Mouse (Mus musculus): ENCODE measurements around the gene D10Jhu81e. TPM values are rescaled to one million over a fixed set of nuclear protein-coding genes. Genes with fewer than 3 reads are reported as not detected.

D10Jhu81e gene
- polyA plus RNA-seq, 1 experiment from 2014 or later, result 48.3 TPM

DNA sequence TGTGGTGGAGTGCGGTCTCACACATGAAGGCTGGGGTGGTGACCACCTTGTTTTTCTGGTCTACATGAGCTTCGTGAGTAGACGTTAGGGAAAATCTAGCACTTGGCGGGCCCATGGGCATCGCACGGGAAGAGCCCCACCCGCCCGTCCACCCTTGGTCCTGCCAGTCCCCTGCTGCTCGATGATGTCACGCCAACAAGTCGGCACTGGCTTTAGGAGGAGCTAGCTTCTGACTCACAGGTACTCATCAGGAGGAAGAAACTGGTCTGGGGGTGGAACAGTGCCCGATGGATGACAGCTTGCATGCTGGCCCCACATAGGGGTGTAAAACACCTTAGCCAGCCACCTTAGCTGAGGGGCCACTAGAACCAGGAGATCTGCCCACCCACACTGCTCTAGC lies 6.9 kb downstream of the D10Jhu81e start:
- Histone ChIP-seq H3K4me3 (no peak overlapping the region), H3K4me2 (no peak overlapping the region), H3K36me3 (peaks cover 69% of the 10 kb centered on the region), H3K27ac (replicated peaks) (no peak overlapping the region), H3K9ac (no peak overlapping the region), H3K27me3 (replicated peaks) (no peaks in the 10 kb centered on the region), H3K4me1 (peaks cover 9% of the 10 kb centered on the region), H3K9me3 (no peaks in the 10 kb centered on the region)
- WGBS, result 90% methylated on average over 12 of the region's 12 CpGs
- ATAC-seq (ENCODE audit: extremely low read depth, insufficient number of reproducible peaks, low FRiP score, low TSS enrichment), result no peak

DNA sequence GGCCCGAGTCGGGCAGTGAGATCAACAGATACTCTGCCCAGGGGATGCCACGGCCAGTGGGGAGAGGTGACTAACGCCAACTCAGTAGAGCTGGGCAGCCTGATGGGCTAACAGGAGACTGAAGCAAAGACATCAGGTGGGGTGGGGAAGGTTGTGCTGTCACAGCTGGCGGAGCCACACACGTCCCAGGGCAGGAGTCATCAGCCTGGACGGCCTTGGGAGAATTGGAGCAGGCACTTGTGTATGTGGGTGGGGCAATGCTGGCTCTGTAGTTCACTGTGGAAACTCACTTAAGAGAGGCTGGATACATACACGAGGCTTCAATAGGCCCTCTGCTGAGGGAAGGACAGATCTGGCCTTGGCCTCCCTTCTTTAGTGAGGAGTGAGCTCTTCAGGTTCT lies 8.5 kb downstream of the D10Jhu81e start:
- no peaks in the 10 kb centered on the region for H3K27me3 ChIP-seq (replicated peaks)
- no peak overlapping the region for H3K27ac ChIP-seq (replicated peaks)
- H3K36me3 ChIP-seq, result peaks cover 53% of the 10 kb centered on the region
- H3K4me2 ChIP-seq, result no peak overlapping the region
- no peak overlapping the region for H3K4me3 ChIP-seq
- H3K9ac ChIP-seq, result no peak overlapping the region
- WGBS, result 73% methylated on average over 8 of the region's 8 CpGs
- H3K9me3 ChIP-seq, result no peaks in the 10 kb centered on the region
- no peak for ATAC-seq (ENCODE audit: extremely low read depth, insufficient number of reproducible peaks, low FRiP score, low TSS enrichment)
- H3K4me1 ChIP-seq, result peaks cover 9% of the 10 kb centered on the region

DNA sequence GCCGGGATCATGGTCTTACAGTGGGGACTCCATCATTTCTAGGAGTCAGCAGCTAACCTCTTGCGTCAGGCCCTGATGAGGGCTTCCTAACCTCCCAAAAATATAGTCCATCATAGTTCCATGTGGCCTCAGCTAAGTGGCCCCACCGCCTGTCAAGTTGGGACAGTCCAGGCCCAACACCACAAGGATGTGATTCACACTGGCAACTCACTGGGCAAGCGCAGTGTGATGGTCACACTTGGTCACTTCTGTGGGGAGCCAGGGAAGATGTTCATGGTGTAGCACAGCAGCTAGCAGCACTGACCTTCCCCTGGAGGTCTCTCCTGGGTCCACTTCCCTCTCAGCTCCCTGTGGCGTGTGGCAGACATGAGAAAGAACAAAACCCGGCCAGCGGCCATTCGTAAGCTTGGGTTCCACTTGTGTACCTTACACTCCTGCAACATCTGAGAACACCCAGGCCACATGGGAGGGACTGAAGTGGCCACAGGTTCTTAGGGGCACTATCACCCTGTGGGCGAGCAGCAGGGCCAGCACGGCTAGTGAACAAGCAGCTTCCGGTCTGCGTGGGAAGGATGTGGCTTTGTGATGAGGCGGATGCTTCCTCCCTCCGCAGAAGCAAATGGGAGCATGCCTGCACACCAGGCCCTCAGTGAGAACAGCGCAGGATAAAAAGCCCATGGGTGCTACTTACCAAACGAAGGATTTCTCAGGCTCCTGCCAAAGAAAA lies 9.1 kb downstream of the D10Jhu81e start:
- H3K9me3 ChIP-seq, result no peaks in the 10 kb centered on the region
- no peak for ATAC-seq (ENCODE audit: extremely low read depth, insufficient number of reproducible peaks, low FRiP score, low TSS enrichment)
- no peak overlapping the region for H3K4me3 ChIP-seq
- peaks cover 47% of the 10 kb centered on the region for H3K36me3 ChIP-seq
- 78% methylated on average over 16 of the region's 16 CpGs for WGBS
- H3K9ac ChIP-seq, result no peak overlapping the region
- no peak overlapping the region for H3K27ac ChIP-seq (replicated peaks)
- H3K4me2 ChIP-seq, result no peak overlapping the region
- peaks cover 9% of the 10 kb centered on the region for H3K4me1 ChIP-seq
- H3K27me3 ChIP-seq (replicated peaks), result no peaks in the 10 kb centered on the region

DNA sequence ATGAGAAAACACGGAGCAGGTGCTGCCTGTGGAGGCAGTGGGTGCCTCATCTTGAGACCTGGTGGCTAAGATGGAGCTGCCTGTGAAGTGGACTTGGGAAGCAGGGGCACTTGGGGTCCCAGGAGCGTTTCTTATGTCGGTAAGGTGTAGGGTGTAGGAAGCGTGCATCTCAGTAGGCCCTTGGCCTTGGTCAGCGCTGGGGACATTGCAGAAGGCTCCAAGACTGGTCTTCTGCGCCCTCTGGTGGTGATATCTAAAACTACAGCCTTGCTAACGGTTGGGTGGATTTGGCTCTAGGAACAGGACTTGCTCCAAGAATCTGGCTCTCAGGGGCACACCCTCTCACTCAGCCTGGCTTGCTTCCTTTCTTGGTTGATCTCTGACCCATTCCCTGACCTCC lies 9.7 kb downstream of the D10Jhu81e start:
- Histone ChIP-seq H3K36me3 (peaks cover 41% of the 10 kb centered on the region), H3K4me2 (peak overlapping the region; percentile 65), H3K4me1 (peaks cover 9% of the 10 kb centered on the region), H3K9me3 (no peaks in the 10 kb centered on the region), H3K9ac (peak overlapping the region; percentile 17; the same call in 1 of the 2 replicates), H3K4me3 (peak overlapping the region; percentile 32), H3K27ac (replicated peaks) (no peak overlapping the region), H3K27me3 (replicated peaks) (no peaks in the 10 kb centered on the region)
- peak; percentile 47 for ATAC-seq (ENCODE audit: extremely low read depth, insufficient number of reproducible peaks, low FRiP score, low TSS enrichment)
- WGBS, result 7% methylated on average over 7 of the region's 7 CpGs

DNA sequence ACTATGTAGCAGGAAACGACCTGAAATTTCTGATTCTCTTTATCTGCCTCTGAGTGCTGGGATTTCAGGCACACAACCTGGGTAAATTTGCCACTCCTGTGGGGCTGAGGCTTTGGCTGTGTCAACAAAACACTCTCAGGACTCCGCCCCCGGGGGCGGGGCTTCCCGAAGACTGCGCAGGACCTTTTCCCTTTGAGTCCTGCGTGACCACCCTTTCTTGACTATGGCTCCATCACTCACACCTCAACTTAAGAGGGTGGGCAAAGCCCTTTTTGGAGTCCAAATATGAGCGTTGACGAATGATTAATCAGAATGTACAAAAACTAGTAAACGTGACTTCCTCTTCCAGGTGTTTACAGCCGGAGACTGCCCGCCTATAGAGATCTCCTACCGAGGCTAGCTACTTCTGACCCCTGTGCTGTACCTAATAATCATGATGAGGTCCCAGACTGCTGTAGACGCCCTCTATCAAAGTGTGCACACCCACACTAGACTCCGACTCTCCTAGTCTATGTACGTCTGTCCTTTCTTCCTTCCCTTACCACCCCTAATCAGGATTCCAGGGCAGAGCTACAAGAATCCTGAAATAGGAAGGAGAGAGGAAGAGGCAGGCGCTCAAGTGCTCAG lies 10.2 kb downstream of the D10Jhu81e start:
- Histone ChIP-seq H3K27ac (replicated peaks) (no peak overlapping the region), H3K4me2 (peak overlapping the region; percentile 65), H3K9me3 (no peaks in the 10 kb centered on the region), H3K4me1 (peaks cover 9% of the 10 kb centered on the region), H3K9ac (peak overlapping the region; percentile 17), H3K4me3 (peak overlapping the region; percentile 32), H3K27me3 (replicated peaks) (no peaks in the 10 kb centered on the region), H3K36me3 (peaks cover 36% of the 10 kb centered on the region)
- 18% methylated on average over 17 of the region's 17 CpGs for WGBS
- ATAC-seq (ENCODE audit: extremely low read depth, insufficient number of reproducible peaks, low FRiP score, low TSS enrichment), result no peak

DNA sequence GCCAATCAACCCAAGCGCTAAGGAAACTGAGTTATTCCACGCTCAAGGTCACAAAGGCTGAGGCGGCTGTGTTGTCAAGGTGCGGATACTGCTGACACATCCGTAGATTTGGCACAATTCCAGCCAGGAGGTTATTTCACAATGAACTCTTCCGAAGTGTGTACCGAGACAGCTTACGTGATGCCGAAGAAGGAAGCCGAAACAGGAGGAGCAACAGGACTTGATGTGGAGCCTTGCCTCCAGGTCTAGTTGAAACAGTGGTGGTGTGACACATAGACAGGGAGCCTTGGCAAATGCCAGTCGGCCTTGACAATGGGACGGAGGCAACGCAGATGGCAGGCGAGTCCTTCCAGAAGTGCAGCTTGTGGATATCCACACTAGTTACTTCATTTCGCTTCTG lies 11.5 kb downstream of the D10Jhu81e start:
- ATAC-seq (ENCODE audit: extremely low read depth, insufficient number of reproducible peaks, low FRiP score, low TSS enrichment), result no peak
- Histone ChIP-seq H3K9ac (no peak overlapping the region), H3K27me3 (replicated peaks) (no peaks in the 10 kb centered on the region), H3K36me3 (peaks cover 24% of the 10 kb centered on the region), H3K4me3 (no peak overlapping the region), H3K9me3 (no peaks in the 10 kb centered on the region), H3K27ac (replicated peaks) (no peak overlapping the region), H3K4me2 (no peak overlapping the region), H3K4me1 (peaks cover 9% of the 10 kb centered on the region)
- 80% methylated on average over 15 of the region's 15 CpGs for WGBS

DNA sequence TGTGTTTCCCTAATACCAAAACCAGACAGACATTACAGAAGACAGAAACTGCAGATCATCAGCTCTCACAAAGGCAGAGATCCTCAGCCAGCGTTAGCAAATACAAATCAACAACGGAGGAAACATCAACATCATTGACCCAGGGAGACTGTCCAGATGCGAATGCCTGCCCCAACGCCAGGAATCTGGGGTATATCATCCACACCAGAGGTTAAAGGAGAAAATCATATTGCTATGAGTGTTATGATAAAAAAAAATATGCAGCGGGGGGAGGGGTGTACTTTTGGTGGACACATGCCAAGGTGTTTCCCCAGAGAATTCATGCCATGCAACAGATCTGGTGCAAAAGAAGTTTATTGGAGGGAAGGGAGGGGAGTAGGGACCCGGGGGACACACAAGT lies 12.7 kb downstream of the D10Jhu81e start:
- whole genome bisulfite sequencing, result 58% methylated on average over 6 of the region's 6 CpGs
- Histone ChIP-seq H3K4me3 (no peak overlapping the region), H3K27me3 (replicated peaks) (0 out of 2 replicates have a peak, but pooled peaks cover 1% of the 10 kb centered on the region), H3K9me3 (no peaks in the 10 kb centered on the region), H3K36me3 (peaks cover 13% of the 10 kb centered on the region; the same call in 1 of the 2 replicates), H3K27ac (replicated peaks) (no peak overlapping the region), H3K9ac (no peak overlapping the region), H3K4me1 (peaks cover 9% of the 10 kb centered on the region), H3K4me2 (no peak overlapping the region)
- no peak for ATAC-seq (ENCODE audit: extremely low read depth, insufficient number of reproducible peaks, low FRiP score, low TSS enrichment)

DNA sequence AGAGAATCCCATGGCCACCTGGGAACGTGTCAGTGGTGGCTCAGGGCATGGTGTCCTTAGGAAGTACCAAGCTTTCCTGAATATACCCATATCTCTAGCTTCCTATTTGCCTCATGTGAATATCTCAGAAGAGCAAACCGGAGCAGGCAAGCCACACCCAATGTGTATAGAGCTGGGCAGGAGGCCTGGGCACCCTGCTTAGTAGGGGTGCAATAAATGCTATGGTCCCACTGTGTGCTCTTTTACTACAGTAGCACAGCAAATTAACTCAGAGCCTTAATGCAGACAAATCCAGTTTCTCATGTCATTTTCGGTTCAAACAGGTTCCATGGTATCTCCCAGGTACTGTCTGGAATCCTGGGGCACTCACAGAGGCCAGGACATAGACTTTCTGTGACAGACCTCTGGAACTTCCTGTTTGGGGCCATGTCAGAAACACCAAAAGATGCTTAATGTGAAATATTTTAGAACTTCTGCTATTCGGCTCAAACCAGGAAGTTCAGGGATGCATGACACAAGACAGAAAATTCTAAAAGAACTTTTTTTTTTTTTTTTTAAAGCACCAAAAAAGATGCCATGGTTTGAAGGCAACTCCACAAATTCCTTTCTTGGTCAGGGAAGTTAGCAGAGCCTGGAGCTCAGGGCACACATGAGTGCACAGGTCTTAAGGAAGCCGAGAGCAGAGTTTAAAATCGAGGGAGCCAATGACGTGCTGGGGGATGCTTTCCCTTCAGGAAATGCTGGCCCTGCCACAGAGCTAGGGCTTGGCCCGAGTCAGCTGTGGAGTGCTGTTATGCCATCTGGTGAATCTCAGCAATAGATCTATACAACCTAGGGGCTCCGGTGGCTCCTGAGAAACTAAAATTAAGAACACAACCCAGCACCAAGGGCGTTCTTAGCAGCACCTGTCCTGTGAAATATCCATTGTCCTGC lies 20.5 kb downstream of the D10Jhu81e start:
- Histone ChIP-seq H3K27ac (replicated peaks) (no peak overlapping the region), H3K4me3 (no peak overlapping the region), H3K9me3 (no peaks in the 10 kb centered on the region), H3K4me2 (no peak overlapping the region), H3K4me1 (peaks cover 3% of the 10 kb centered on the region; the same call in 1 of the 2 replicates), H3K9ac (no peak overlapping the region), H3K36me3 (no peaks in the 10 kb centered on the region), H3K27me3 (replicated peaks) (0 out of 2 replicates have a peak, but pooled peaks cover 12% of the 10 kb centered on the region)
- WGBS, result 60% methylated on average over 10 of the region's 10 CpGs
- ATAC-seq (ENCODE audit: extremely low read depth, insufficient number of reproducible peaks, low FRiP score, low TSS enrichment), result no peak

DNA sequence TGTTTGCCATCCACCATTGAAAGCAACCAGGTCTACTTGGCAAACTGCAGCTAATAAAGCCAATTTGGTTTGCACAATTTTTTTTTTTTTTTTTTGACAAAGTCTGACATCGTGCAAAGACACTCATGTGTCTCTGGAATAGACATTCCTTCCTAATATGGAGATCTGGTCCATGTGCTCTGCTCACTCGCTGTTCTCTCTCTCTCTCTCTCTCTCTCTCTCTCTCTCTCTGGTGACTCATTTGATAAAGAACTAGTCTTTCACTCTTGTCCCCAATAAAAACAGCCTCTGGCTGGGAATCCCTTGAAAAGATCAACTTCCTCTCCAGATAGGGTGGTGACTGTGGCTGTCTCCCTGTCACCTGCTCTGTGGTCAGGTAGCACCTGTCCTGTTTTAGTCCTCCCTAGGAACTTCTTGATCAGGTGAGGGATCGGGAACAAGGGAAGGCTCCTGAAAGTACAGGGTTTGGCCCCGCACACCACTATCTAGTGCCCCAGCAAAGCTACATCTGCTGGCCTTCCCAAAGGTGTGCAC lies 21.6 kb downstream of the D10Jhu81e start:
- Histone ChIP-seq H3K4me2 (no peak overlapping the region), H3K4me1 (peaks cover 3% of the 10 kb centered on the region; the same call in 1 of the 2 replicates), H3K4me3 (no peak overlapping the region), H3K27ac (replicated peaks) (no peak overlapping the region), H3K36me3 (no peaks in the 10 kb centered on the region), H3K9me3 (no peaks in the 10 kb centered on the region), H3K27me3 (replicated peaks) (0 out of 2 replicates have a peak, but pooled peaks cover 12% of the 10 kb centered on the region), H3K9ac (no peak overlapping the region)
- WGBS, result 57% methylated on average over 4 of the region's 4 CpGs
- ATAC-seq (ENCODE audit: extremely low read depth, insufficient number of reproducible peaks, low FRiP score, low TSS enrichment), result no peak

DNA sequence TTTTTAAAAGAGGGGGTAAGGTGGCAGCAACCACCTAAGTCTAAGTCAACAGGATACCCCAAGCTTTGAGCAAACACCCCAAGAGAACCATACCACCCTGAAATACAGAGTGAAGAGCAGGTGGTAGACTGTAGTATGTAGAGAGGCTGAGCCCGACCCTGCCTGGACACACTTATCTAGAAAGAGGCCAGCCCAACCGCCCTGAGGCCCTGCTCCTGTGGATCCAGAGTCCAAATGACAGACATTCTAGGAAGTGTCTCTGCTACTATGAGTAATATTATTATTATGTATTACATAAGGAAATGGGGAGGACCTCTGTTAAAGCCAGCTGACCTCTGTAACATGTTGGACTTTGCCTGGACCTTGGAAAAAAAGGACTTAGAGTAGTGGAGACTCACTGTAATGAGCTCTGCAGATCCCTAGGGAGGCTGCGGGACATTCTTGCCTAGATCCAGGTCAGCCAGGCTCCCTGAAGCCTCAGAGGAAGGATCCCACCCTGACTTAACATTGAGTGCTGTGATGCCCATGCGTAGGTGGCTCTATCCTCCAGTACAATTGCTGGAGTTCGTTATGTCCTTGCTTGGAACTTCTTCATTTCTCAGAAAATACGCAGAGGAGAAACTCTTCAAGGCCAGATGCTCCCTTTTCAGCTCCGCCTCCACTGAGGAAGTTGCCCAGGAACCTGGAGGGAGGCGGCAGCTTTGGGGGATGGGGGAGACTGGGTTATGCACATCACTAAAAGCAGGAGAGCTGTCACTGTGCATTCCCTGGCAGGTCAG lies 25.7 kb downstream of the D10Jhu81e start:
- Histone ChIP-seq H3K9me3 (no peaks in the 10 kb centered on the region), H3K4me3 (no peak overlapping the region), H3K4me2 (no peak overlapping the region), H3K4me1 (peaks cover 13% of the 10 kb centered on the region), H3K27ac (replicated peaks) (no peak overlapping the region), H3K27me3 (replicated peaks) (no peaks in the 10 kb centered on the region), H3K9ac (no peak overlapping the region), H3K36me3 (no peaks in the 10 kb centered on the region)
- ATAC-seq (ENCODE audit: extremely low read depth, insufficient number of reproducible peaks, low FRiP score, low TSS enrichment), result no peak
- WGBS, result 39% methylated on average over 8 of the region's 8 CpGs

All from heart, embryonic 13.5 days (tissue).